Mouse (Mus musculus): ENCODE data around the gene Fam216b. TPM values are rescaled to one million over a fixed set of nuclear protein-coding genes. Genes with fewer than 3 reads are reported as not detected.

Gene Fam216b
- polyA plus RNA-seq, 1 experiment from 2014 or later: not detected

Other genes with a start within 250 kb of the Fam216b start
- gene Dnajc15, start 213.9 kb downstream of the Fam216b start, polyA plus RNA-seq (2014; fragmentation: Nextera tagmentation; extraction: Ambion mirVana): 105 and 108 TPM in 2 replicates
- 0.23 and 0.31 TPM in 2 replicates for gene Epsti1, start 184.8 kb downstream of the Fam216b start, polyA plus RNA-seq (2014; fragmentation: Nextera tagmentation; extraction: Ambion mirVana)
- 0.08 TPM in 1 of 2 replicates, not detected in the other for gene Tnfsf11, start 219.0 kb upstream of the Fam216b start, polyA plus RNA-seq (2014; fragmentation: Nextera tagmentation; extraction: Ambion mirVana)

All from hindbrain, embryonic 11.5 days (tissue).